Mouse (Mus musculus): ENCODE data around the gene Sla2. TPM values are rescaled to one million over a fixed set of nuclear protein-coding genes. Genes with fewer than 3 reads are reported as not detected.
"Not testable (repeated sequence)": the region's sequence is repeated elsewhere in the genome, so short reads cannot be mapped to it uniquely, and the experiment has no call there.

The Sla2 gene
- polyA plus RNA-seq, 1 experiment, result 0.78 TPM

DNA sequence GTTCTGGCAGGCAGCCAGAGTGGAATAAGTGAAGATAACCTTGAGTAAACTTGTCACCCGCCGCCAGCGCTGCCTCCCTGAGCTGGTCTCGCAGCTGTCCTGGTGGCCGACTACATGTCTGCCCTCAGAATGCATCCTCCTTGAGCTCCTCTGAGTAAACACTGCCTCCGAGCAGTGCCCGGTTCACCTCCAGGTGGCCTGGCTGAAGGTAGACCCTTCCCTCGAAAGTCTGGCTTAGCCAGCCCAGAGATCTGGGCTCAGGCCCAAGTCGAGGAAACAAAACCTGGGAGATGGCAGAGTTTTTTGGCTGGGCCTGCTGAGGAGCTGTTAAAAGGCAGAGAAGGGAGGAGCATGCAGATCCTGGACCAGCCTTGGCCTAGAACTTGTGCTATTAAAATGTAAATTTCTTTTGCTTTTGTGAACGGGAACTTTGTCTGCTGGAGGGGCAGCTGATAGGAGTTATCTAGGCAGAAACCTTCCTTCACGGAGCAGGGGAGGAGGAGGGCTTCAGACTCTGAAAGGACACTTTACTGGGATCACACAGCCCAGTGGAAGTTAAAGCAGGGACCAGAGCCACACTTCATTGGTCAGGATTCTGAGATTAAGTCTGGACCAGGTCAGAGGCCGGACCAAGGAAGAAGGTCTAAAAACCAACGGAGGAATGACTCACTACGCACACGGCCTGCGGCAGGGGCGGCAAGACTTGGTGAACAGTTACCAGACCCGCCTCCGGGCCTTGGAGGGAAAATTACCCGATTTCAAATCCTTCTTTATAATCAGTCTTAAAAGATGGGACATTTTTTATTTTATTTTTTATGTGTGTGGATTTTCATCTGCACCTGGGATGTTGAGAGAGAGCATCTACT lies 44.9 kb downstream of the Sla2 start:
- peak in 1 of 2 experiments; percentile 38 for DNase-seq (ENCODE audit: extremely low spot score in 1 of 2, low spot score in 1 of 2)

DNA sequence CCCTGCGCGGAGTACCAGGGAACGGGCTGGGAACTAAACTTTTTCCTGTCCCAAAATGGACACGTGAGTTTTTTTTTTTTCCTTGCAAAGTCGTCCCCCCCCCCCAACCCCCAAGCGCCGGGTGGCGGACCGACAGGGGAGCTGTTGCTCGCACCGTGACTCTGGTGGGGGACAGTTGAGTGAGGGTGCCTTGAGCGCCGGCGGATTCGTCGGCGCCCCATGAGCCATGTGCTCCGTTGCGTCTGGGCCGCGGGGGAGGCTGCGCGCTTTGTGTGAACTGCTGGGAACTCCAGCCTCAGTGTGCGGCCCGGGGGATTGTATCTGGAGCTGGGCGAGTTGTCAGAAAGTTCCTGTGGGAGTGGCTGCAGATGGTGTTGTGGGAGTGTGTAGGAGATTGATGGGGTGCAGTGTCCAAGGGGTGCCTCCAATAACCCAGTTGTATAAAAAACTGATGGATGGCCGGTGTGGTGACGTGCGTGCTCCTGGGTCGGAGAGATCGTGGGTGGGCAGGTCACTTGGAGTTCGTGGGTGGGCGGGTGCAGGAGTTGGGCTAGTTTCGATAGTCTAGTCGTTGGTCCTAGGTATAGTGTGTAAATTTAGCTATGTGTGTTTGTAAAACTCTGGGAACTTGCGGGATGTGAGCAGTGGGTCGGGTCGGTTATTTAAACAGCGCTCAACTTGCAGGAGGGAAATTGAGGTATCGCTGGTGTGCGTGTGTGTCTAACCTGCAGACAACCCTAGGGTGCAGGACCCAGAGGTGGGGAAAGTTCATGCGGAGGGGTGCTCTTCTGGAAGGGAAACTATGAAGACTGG lies 45.8 kb downstream of the Sla2 start:
- DNase-seq (ENCODE audit: extremely low spot score in 1 of 2, low spot score in 1 of 2), result peak in 1 of 2 experiments; percentile 73

DNA sequence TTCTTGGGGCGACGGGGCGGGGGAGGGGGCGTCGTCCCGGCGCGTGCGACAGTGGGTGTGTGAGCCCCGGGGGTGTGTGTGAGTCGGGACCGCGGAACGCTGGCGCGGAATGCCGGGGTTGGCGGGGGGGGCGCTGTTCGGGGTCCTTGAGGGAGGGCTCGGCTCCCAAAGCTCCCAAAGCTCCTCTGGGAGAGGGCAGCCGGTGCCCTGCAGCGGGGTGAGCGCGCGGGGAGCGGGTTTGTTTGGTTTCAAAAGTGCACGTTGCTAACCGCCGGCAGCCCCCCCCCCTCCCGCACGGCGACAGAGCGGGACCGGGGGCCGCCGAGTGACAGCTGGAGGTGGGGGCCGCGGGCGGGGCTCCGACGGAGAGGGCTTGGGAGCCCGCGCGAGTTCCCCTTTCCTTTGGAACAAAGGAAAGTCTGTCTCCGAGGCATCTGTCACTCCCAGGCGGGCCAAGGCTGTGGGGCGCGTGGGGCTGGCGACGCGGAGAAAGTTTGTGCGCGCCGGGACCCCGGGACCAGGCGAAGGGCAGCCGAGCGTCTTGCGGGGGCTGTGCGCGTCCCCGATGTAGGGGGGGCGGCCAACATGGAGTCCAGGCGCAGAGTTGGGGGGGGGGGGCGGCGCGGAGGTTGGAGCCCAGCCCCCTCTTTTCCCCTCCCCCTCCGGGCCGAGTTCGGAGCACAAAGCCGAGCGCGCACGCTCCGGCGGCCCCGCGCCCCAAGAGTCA lies 46.5 kb downstream of the Sla2 start:
- no peak for DNase-seq (ENCODE audit: extremely low spot score in 1 of 2, low spot score in 1 of 2)

DNA sequence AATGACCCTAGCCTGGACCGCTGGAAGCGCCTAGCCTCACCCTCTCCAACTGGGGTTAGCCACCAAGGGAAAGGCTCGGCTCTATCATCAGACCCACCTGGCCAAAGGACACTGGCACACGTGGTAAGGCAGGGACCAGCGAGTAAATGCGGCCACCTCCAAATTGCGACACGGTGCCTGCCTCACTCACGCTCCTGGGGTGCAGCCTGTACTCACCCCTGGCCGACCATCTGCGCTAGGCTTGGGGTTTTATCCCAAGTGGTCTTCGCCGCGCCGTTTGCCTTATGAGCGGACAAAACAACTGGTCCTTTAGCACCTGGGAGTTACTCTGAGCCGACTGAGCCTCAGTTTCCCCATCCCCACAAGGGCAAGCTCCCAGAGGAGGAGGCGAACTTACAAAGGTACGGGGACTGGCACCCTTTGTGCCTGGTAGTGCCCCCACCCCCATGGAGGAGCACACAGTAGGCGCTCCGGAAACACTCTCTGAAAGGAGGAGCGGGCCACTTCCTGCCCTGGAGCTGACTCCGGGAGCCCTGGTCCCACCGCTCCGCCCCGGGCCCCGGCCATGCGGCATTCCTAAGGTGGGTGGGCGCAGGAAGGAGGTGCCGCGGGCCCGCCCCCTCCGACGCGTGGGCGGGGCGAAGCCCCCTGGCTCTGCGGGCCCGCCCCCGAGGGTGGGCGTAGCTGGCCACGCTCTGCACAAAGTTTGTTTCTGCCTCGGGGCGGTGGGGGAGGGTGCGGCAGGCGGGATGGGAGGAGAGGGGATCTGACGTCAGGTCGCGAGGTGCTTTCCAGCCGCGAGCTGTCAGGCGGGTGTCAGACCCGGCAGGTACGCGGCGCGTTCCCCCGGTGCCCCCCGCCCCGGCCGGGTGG lies 47.4 kb downstream of the Sla2 start, which contains the start of gene Tgif2:
Gene Tgif2, plus strand, starts transcription at position 689 of the 873 bp plus-strand sequence.
- DNase-seq (ENCODE audit: extremely low spot score in 1 of 2, low spot score in 1 of 2), result no peak

DNA sequence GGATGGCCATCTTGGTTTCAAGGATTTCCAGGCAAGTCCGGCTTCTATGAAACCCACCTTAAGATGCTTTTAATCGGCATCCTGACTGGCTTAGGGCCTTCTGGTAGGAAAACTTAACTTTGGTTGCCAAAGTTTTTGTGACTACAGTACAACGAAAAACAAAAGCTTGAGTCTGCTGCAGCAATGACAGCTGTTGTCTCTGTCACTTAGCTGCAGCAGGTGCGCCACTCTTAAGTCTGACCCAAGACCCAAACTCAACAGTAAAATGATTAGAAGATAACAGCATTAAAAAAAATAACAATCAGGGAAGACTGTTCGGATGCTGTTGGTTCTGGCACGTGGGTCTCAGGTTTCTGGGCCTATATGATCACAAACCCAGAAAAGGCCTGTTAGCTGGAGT lies 48.2 kb downstream of the Sla2 start:
- no peak for DNase-seq (ENCODE audit: extremely low spot score in 1 of 2, low spot score in 1 of 2)

DNA sequence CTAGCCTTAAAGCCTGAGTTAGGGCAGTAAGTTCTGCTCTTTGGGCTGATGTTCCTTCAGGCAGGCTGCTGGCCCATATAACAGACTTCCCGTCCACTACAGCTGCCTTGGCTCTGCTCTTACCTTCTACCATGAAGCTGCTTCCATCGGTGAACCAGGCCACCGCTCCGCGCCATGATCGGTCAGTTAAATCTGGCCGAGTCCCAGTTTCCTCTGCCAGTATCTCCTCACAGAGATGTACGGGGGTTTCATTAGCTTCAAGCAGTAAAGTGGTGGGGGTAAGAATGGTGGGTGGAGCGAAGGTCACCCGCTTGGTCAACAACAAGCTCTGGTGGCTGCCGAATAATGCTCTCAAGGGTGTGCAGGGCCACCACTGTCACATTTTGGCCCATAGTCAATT lies 52.7 kb downstream of the Sla2 start:
- no peak for DNase-seq (ENCODE audit: extremely low spot score in 1 of 2, low spot score in 1 of 2)

DNA sequence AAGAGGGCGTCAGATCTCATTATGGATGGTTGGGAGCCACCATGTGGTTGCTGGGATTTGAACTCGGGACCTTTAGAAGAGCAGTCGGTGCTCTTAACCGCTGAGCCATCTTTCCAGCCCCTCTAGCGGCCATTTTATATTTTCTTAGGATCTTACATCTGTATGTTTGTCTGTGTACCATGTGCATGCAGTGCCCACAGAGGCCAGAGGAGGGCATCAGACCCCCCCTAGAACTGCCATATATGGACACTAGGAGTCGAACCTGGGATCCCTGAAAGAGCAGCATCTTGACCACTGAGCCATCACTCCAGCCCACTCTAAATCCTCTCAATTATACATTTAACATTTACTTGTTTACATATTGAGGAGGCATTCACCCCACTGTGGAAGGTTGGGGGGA lies 61.9 kb downstream of the Sla2 start:
- not testable (repeated sequence) for DNase-seq (ENCODE audit: extremely low spot score in 1 of 2, low spot score in 1 of 2)

Other genes with a start within 250 kb of the Sla2 start
- gene Myl9, start 111.8 kb downstream of the Sla2 start, polyA plus RNA-seq (2012; rRNA removed), result 51.9 and 57.3 TPM in 2 replicates
- gene Tgif2, start 47.2 kb downstream of the Sla2 start, polyA plus RNA-seq (2012; rRNA removed), result 1.4 and 2.0 TPM in 2 replicates
- gene 4930518I15Rik, start 29.2 kb downstream of the Sla2 start, polyA plus RNA-seq (2012; rRNA removed), result 3.2 and 3.4 TPM in 2 replicates
- 101 and 109 TPM in 2 replicates for gene Rab5if, start 24.1 kb downstream of the Sla2 start, polyA plus RNA-seq (2012; rRNA removed)
- gene Ndrg3, start 104.9 kb upstream of the Sla2 start, polyA plus RNA-seq (2012; rRNA removed), result 439 and 512 TPM in 2 replicates
- gene Dsn1, start 120.0 kb upstream of the Sla2 start, polyA plus RNA-seq (2012; rRNA removed), result 6.6 and 7.3 TPM in 2 replicates
- gene Soga1, start 192.1 kb upstream of the Sla2 start, polyA plus RNA-seq (2012; rRNA removed), result 8.5 and 10.5 TPM in 2 replicates
- 0.30 TPM in 1 of 2 replicates, not detected in the other for gene Tldc2, start 199.9 kb upstream of the Sla2 start, polyA plus RNA-seq (2012; rRNA removed)
- gene Samhd1, start 248.1 kb upstream of the Sla2 start, polyA plus RNA-seq (2012; rRNA removed), result 20.8 and 23.0 TPM in 2 replicates

Data from frontal cortex, adult 2 months (tissue).